Mouse (Mus musculus) midbrain, postnatal 0 days (tissue): Measurements from ENCODE around the gene Hlcs. TPM values are rescaled to one million over a fixed set of nuclear protein-coding genes. Genes with fewer than 3 reads are reported as not detected.

ENCODE experiments used
- ATAC-seq: fragments of 200-750 bp; cut with Nextera tagmentation; 2 replicates; pipeline ENCODE4 v1.8.0; 2017; ENCODE audit warnings: moderate number of reproducible peaks, mild to moderate bottlenecking, moderate TSS enrichment, moderate library complexity; ENCODE audit not compliant: low FRiP score
- DNase-seq: peaks from one replicate; pipeline ENCODE4 v3.0.0-alpha.2; 2015; ENCODE audit warnings: low spot score
- H3K27ac ChIP-seq: fragments of 300-500 bp; sonication (generic); 2 replicates; pipeline ENCODE4 v1.5.1; 2014; ENCODE audit warnings: low read depth, mild to moderate bottlenecking, low read length, mixed read lengths
- H3K27me3 ChIP-seq: fragments of 300-500 bp; sonication (generic); 2 replicates; pipeline ENCODE4 v1.6.1; 2014; ENCODE audit warnings: low read length, control low read depth, mixed read lengths; ENCODE audit not compliant: insufficient read depth
- H3K36me3 ChIP-seq: fragments of 300-500 bp; sonication (generic); 2 replicates; pipeline ENCODE4 v1.6.1; 2014; ENCODE audit warnings: low read length, control low read depth, mixed read lengths; ENCODE audit not compliant: insufficient read depth
- H3K4me1 ChIP-seq: fragments of 300-500 bp; sonication (generic); 2 replicates; pipeline ENCODE4 v1.6.1; 2014; ENCODE audit warnings: mild to moderate bottlenecking, control low read depth, antibody characterized with exemption, low read length, mixed read lengths; ENCODE audit not compliant: insufficient read depth
- H3K4me2 ChIP-seq: fragments of 300-500 bp; sonication (generic); 2 replicates; pipeline ENCODE4 v1.6.1; 2014; ENCODE audit warnings: low read depth, mild to moderate bottlenecking, low read length, mixed read lengths; ENCODE audit not compliant: poor library complexity, severe bottlenecking
- H3K4me3 ChIP-seq: fragments of 300-500 bp; sonication (generic); 2 replicates; pipeline ENCODE4 v1.5.1; 2014; ENCODE audit warnings: low read depth, mild to moderate bottlenecking, low read length, moderate library complexity
- H3K9ac ChIP-seq: fragments of 300-500 bp; sonication (generic); replicated peaks from 2 replicates; pipeline ENCODE4 v1.6.1; 2014; ENCODE audit warnings: mild to moderate bottlenecking, low read length, moderate library complexity, mixed read lengths; ENCODE audit not compliant: poor library complexity, severe bottlenecking
- H3K9me3 ChIP-seq: fragments of 300-500 bp; sonication (generic); 2 replicates; pipeline ENCODE4 v1.6.1; 2016; ENCODE audit warnings: low read length, control low read depth
- CTCF ChIP-seq: IDR thresholded peaks from 2 replicates; pipeline ENCODE4 v1.5.1; 2016; ENCODE audit warnings: antibody characterized with exemption, mild to moderate bottlenecking
- WGBS: fragments of 180-500 bp; shearing (Covaris S2); extraction: QIAGEN DNeasy Blood & Tissue Kit; methylation state at CpG from one replicate; pipeline ENCODE4 v1.1.7; 2014; 5-methylcytosine and 5-hydroxymethylcytosine counted together
- polyA plus RNA-seq: library from polyadenylated mRNA; unstranded; fragments of >200 nt; fragmentation: Nextera tagmentation; extraction: Ambion mirVana; gene quantifications from 2 replicates; pipeline ENCODE4 v1.2.1, GENCODE M21; 2015
- total RNA-seq: library from RNA; depleted of rRNA; stranded (reverse); fragments of >200 nt; gene quantifications from 2 replicates; pipeline ENCODE4 v1.2.3, GENCODE M21; 2014

Hlcs gene
- total and polyA plus RNA-seq, 2 experiments from 2014 or later, result 7.8 to 10.0 TPM

DNA sequence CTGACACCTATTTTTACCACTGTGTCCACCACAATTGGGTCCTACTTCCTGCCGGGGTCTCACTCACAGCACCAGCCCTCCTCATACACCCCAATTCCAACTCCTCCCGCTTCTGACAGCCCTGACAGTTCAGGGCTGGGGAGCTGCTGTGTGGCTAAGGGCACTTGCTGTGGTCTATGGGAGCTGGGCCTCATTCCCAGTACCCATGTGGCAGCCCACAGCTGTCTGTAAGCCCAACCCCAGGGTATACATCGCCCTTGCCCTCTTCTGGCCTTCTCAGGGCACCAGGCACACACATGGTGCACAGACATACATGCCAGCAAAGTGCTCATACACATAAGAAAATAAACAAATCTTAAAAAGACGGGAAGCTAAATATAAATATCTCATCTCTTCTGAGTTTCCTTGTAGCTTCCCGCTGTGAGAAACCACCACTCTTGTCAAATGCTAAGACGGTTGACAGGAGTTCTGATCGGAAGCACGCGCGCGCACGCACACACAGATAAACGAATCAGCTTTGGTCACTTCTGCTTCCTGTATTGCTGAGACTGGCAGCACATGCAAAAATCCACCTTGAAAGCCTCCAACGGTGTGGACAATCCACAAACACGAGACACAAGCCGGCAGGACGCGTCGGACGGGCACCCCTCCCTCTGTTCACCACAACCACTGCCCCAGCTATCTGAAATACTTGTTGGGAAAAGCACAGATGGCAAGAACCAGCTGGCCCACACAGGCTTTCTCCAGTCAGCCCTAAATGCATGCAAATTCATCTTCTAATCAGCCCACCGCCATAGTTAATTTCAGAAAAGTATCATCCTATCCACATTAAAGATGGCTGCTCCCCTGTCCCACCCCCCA is 136.1 kb downstream of the Hlcs start:
- peaks cover 34% of the 10 kb centered on the region for H3K27me3 ChIP-seq
- DNase-seq, result no peak

GRCm38 (mm10) chr16:94175366-94175986 is 137.9 kb downstream of the Hlcs start:
- 90% methylated on average over 7 of the region's 7 CpGs for WGBS
- no peak overlapping the region for H3K9ac ChIP-seq
- H3K36me3 ChIP-seq, result no peaks in the 10 kb centered on the region
- no peaks in the 10 kb centered on the region for H3K4me1 ChIP-seq
- H3K27me3 ChIP-seq, result peaks cover 34% of the 10 kb centered on the region
- no peak for TF ChIP-seq CTCF
- no peak overlapping the region for H3K4me3 ChIP-seq
- H3K4me2 ChIP-seq, result no peak overlapping the region
- ATAC-seq, result no peak
- no peak for DNase-seq
- no peaks in the 10 kb centered on the region for H3K9me3 ChIP-seq
- H3K27ac ChIP-seq, result no peak overlapping the region

More for the DNA sequence above, 136.1 kb downstream of the Hlcs start:
- no peak overlapping the region for H3K4me3 ChIP-seq
- H3K9ac ChIP-seq, result no peak overlapping the region
- H3K4me1 ChIP-seq, result no peaks in the 10 kb centered on the region
- no peak for ATAC-seq
- no peaks in the 10 kb centered on the region for H3K36me3 ChIP-seq
- whole genome bisulfite sequencing, result 73% methylated on average over 21 of the region's 21 CpGs
- no peaks in the 10 kb centered on the region for H3K9me3 ChIP-seq
- H3K4me2 ChIP-seq, result no peak overlapping the region
- no peak overlapping the region for H3K27ac ChIP-seq
- TF ChIP-seq CTCF, result no peak

DNA sequence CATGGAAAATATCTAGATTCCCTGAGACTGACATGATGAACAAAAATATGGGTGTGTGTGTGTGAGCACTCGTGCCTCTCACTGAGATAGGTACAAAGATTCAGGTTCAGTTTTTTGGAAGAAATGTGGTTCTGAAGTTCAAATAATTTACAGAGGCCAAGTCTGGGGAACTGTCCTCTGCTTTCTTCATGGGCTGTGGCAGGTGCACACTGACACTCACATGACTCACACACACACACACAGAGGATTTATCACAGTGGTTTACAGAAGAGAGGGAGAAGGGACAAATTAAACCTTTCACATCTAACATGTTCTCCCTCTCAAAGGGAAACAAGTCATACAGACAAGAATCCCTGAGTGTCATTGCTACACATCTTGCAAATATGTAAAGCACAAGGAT is 140.0 kb downstream of the Hlcs start:
- Histone ChIP-seq H3K4me1 (no peaks in the 10 kb centered on the region), H3K4me2 (no peak overlapping the region), H3K9me3 (no peaks in the 10 kb centered on the region), H3K27ac (no peak overlapping the region), H3K4me3 (no peak overlapping the region), H3K27me3 (peaks cover 34% of the 10 kb centered on the region), H3K36me3 (no peaks in the 10 kb centered on the region), H3K9ac (no peak overlapping the region)
- no peak for TF ChIP-seq CTCF
- no peak for ATAC-seq
- no peak for DNase-seq
- WGBS, result 83% methylated on average over 1 of the region's 1 CpGs

GRCm38 (mm10) chr16:94170218-94170617 is 143.2 kb downstream of the Hlcs start:
- Histone ChIP-seq H3K4me3 (no peak overlapping the region), H3K27ac (no peak overlapping the region), H3K4me1 (no peaks in the 10 kb centered on the region), H3K27me3 (peaks cover 28% of the 10 kb centered on the region), H3K4me2 (no peak overlapping the region), H3K9me3 (no peaks in the 10 kb centered on the region), H3K36me3 (no peaks in the 10 kb centered on the region), H3K9ac (no peak overlapping the region)
- no peak for TF ChIP-seq CTCF
- WGBS, result 21% methylated on average over 4 of the region's 4 CpGs
- DNase-seq, result no peak
- no peak for ATAC-seq

DNA sequence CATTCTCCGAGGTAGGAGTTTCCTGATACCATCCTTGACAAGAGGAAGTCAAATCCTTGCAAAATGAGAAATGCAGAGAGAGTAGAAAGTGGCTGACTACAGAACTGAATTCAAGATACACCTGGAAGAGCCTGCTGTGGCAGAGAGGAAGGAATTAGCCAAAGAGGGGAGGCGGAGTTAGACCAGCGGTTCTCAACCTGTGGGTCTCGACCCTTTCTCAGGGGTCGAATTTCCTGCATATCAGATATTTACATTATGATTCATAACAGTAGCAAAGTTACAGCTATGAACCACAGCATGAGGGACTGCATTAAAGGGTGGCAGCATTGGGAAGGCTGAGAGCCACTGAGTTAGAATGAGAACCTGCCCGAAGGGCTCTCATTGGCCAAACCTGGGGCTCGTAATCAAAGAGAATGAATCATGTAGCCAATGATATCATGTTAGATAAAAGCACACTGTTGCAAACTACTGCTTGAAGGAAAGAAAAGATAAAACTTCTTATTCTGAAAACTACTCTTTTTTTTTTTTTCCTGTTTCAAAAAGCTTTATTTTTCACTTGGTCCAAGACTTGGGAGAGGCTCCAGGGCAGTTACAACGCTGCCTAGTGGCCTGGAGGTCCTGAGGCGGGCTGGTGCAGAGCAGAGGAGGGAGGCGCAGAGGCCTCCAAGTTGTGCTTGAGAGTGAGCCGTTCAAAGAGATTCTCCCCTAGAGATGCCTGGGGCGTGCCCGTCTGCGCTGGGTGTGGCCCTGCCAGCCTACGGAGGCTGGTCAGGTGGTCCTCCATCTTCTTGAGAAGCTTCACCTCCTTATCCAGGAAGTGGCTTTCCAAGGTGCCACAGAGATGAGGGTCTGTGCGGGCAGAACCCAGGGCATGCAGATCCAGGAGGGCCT is 144.5 kb downstream of the Hlcs start:
- Histone ChIP-seq H3K9me3 (no peaks in the 10 kb centered on the region), H3K9ac (no peak overlapping the region), H3K4me3 (no peak overlapping the region), H3K27me3 (peaks cover 22% of the 10 kb centered on the region), H3K36me3 (no peaks in the 10 kb centered on the region), H3K4me2 (no peak overlapping the region), H3K27ac (no peak overlapping the region), H3K4me1 (no peaks in the 10 kb centered on the region)
- 90% methylated on average over 16 of the region's 16 CpGs for WGBS
- DNase-seq, result no peak
- TF ChIP-seq CTCF, result no peak
- ATAC-seq, result no peak
